Mouse (Mus musculus): ENCODE results near the gene Med23. TPM values are rescaled to one million over a fixed set of nuclear protein-coding genes. Genes with fewer than 3 reads are reported as not detected.

The Med23 gene
- total RNA-seq (2021), result 10 to 100 TPM; 32.6 to 36.6 TPM
- long read RNA-seq, experiment 1, full-length matches to known transcripts, result 5 of 10 reads
- long read RNA-seq, experiment 1, partial matches to known transcripts, result 5 of 10 reads
- long read RNA-seq, experiment 1, other reads (novel, unspliced or antisense), result 0 of 10 reads
- long read RNA-seq, experiment 2, full-length matches to known transcripts, result 8 of 14 reads
- long read RNA-seq, experiment 2, partial matches to known transcripts, result 6 of 14 reads
- long read RNA-seq, experiment 2, other reads (novel, unspliced or antisense), result 0 of 14 reads

DNA sequence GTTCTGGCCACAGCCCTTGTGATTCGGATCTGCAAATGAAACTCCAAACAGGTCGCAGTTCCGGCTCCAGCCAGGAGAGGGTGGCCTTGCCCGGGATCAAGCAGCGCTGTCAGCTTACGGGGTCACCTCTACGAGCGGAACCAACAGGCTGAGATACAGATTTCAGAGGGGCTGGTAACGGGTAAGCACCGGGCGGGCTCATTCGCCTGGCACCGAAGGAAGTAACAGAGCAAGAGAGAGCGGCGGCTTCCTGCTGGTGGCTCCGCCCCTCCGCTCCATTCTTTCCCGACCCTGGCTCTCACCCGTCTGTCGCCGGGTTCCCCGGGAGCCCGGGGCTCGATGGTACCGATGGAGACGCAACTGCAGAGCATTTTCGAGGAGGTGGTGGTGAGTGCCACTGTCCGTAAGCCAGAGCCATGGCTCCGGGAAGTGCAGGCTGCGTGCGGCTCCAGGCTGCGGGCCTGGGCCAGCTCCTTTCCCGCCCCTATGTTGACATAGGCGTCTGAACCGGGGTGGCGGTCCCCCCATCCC lies at the start of gene Med23:
TSS of gene Med23 (plus strand) at position 227 of the 531 bp plus-strand sequence.
- peak; percentile 96 for TF ChIP-seq CTCF (conservative IDR thresholded peaks at IDR 0.05)
- Histone ChIP-seq H3K4me3 (peak within 1 kb of the TSS; percentile 93), H3K27ac (peak within 1 kb of the TSS; percentile 86)
- peak; percentile 98 to 99 for DNase-seq (ENCODE audit: low spot score in 2 of 2)

- no peak overlapping the region for H3K27ac ChIP-seq
- no peak for TF ChIP-seq CTCF (conservative IDR thresholded peaks at IDR 0.05)
- no peak overlapping the region for H3K4me3 ChIP-seq
- no peak for DNase-seq (ENCODE audit: low spot score in 2 of 2)
These were observed 47.7 kb upstream of the Med23 start for GRCm38 (mm10) chr10:24821990-24822676.

GRCm38 (mm10) chr10:24822842-24823241 lies 46.9 kb upstream of the Med23 start:
- no peak for DNase-seq (ENCODE audit: low spot score in 2 of 2)
- H3K4me3 ChIP-seq, result no peak overlapping the region
- no peak for TF ChIP-seq CTCF (conservative IDR thresholded peaks at IDR 0.05)
- no peak overlapping the region for H3K27ac ChIP-seq

DNA sequence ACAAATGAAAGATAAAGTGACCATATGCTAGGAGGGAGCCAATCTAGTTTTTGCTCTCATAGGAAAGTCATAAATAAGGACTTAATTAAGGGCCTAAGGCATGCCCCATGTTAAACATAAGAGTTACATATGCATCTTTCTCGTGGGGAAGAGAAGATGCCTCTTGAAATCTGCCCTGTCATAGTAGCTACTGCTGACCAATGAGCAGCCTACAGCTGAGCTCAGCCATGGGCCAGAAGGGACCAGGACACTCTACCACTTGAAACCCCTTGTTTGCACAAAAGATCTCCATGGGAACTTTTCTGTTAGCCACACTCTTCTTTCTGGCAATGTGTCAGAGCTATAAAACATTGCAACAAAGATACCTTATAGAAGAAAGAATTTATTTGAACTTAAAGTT lies 46.5 kb upstream of the Med23 start:
- DNase-seq (ENCODE audit: low spot score in 2 of 2), result no peak
- Histone ChIP-seq H3K27ac (no peak overlapping the region), H3K4me3 (no peak overlapping the region)
- no peak for TF ChIP-seq CTCF (conservative IDR thresholded peaks at IDR 0.05)

- Histone ChIP-seq H3K27ac (no peak overlapping the region), H3K4me3 (no peak overlapping the region; the same call in 1 of the 2 replicates)
- no peak for DNase-seq (ENCODE audit: low spot score in 2 of 2)
- TF ChIP-seq CTCF (conservative IDR thresholded peaks at IDR 0.05), result no peak
These were observed 45.9 kb upstream of the Med23 start for GRCm38 (mm10) chr10:24823697-24824535.

- TF ChIP-seq CTCF (conservative IDR thresholded peaks at IDR 0.05), result no peak
- Histone ChIP-seq H3K27ac (no peak overlapping the region), H3K4me3 (no peak overlapping the region)
- DNase-seq (ENCODE audit: low spot score in 2 of 2), result no peak
These were observed 45.2 kb upstream of the Med23 start for GRCm38 (mm10) chr10:24824621-24825020.

DNA sequence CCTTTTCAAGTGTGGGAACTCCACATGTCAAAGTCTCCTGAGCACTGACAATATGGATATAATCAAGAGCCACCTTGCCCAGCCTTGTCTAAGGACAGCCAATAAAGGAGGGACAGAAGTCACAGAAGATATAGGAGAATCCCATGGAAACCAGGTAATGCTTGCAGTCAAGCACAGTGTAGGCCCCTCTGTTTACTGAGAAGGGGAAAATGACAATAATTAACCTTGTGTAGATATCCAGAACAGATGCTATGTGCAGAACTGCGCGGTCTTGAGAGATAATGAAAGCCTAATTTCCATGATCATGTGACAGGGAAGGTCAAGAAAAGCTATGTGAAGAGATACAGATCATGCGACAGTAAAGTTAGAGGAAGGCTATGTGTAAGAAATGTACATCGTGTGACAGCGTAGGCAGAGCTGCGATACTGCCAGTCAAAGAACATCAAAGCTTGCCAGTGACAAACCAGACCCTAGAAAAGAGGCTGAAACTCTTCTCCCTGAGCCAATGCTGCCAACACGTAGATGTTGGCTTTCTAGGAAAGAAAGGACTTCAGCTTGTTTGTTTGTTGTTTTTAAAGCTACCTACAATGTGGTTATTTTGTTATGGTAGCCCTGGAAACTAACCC lies 44.2 kb upstream of the Med23 start:
- H3K4me3 ChIP-seq, result no peak overlapping the region
- TF ChIP-seq CTCF (conservative IDR thresholded peaks at IDR 0.05), result no peak

DNA sequence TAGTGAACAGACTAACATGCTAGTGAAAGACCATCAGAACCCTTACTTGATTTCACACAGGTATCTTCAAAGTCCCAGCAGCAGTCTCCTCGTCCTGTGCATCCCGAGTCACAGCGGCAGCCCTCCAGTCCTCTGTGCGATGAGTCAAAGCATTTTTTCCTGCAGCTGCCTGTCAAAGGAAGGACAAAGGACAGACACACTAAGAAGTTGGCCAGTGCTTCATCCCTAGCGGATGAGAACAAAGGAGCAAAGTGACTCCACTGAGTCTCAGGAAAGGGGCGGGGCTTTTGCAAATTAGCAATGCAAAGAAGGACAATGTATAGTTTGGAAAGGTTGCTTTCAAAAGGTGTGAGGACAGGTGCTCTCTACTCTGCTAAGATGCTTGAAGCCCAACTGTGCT lies 43.7 kb upstream of the Med23 start:
- no peak for DNase-seq (ENCODE audit: low spot score in 2 of 2)
- Histone ChIP-seq H3K27ac (no peak overlapping the region), H3K4me3 (no peak overlapping the region)
- no peak for TF ChIP-seq CTCF (conservative IDR thresholded peaks at IDR 0.05)

More for the DNA sequence above, 44.2 kb upstream of the Med23 start:
- no peak overlapping the region for H3K27ac ChIP-seq
- no peak for DNase-seq (ENCODE audit: low spot score in 2 of 2)

- DNase-seq (ENCODE audit: low spot score in 2 of 2), result no peak
- H3K4me3 ChIP-seq, result no peak overlapping the region
- no peak overlapping the region for H3K27ac ChIP-seq
- no peak for TF ChIP-seq CTCF (conservative IDR thresholded peaks at IDR 0.05)
These were observed 41.6 kb upstream of the Med23 start for GRCm38 (mm10) chr10:24828136-24828535.

DNA sequence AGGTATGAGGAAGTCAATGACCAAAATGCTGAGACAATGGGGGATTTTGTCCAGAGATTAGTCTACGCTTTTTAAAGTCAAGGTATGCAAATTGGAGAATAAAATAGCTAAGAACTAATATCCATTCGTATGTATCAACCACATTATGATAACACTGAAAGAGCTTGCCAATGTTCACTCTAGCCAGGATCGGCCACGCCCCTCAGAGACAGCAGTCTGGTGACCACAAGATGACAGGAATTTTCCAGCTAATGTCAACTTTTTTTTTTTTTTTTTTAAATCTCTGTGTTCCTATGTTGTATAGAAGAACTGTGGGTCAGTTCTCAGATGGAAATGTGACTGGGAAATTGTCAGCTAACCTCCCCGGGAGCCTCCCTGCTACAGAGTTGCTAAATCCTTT lies 39.3 kb upstream of the Med23 start:
- H3K27ac ChIP-seq, result no peak overlapping the region
- TF ChIP-seq CTCF (conservative IDR thresholded peaks at IDR 0.05), result no peak
- DNase-seq (ENCODE audit: low spot score in 2 of 2), result no peak
- no peak overlapping the region for H3K4me3 ChIP-seq

DNA sequence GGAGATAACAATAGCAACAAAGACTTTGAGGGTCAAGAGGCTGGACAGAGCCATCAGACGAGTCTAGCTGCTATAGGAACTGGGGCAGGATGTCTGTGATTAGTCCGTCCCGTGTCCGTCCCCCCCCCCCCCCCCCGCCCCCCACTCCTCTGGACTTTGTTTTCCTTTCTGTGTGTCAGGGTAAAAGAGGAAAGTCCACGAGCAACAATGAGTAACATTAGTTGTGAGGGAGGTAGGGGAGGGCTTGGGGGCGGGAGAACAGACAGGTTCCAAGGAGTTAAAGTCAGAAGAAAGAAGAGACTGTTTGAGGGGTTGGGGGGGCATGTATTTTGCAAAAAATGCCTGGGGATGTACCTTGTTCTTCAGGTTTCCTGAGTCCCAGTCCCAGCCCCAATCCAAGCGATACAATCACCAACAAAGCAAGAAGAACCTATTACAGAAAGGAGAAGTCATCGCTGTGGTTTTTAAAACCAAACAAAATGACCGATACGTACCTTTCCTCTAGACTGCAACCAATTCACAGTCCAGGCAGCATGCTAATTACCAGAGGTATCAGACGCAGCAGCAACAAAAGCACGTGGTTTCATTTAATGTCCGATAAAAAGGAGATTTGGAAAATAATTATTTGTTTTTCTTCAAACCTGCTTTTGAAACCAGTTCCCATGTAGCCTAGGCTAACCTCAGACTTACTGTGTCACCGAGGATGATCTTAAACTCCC lies 38.2 kb upstream of the Med23 start:
- H3K27ac ChIP-seq, result no peak overlapping the region
- DNase-seq (ENCODE audit: low spot score in 2 of 2), result no peak
- TF ChIP-seq CTCF (conservative IDR thresholded peaks at IDR 0.05), result no peak
- no peak overlapping the region for H3K4me3 ChIP-seq

DNA sequence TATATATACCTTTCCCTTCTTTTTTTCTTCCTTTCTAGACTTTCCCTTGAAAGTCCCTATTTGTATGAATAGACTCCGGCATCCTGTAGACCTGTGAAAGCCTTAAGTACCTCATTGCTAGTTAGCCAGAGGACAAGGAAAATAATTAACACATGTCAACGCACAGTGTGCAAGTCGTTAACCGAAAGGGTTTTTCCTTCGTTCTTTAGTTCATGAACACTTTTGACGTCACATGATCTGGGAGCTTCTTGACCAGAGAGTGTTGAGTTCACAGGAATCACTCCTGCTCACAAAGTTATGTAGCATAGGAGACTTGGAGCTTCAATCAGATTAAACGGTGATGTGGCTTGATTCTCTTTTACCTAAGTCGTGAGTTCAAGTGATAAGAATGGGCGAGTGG lies 37.5 kb upstream of the Med23 start:
- Histone ChIP-seq H3K4me3 (no peak overlapping the region), H3K27ac (no peak overlapping the region)
- no peak for DNase-seq (ENCODE audit: low spot score in 2 of 2)
- TF ChIP-seq CTCF (conservative IDR thresholded peaks at IDR 0.05), result no peak
